Mouse (Mus musculus) mature B cell (primary cell): Measurements from ENCODE around the gene Trp63.

Experiments used
- in situ Hi-C: fragments of 300-500 bp; cut with MboI; formaldehyde crosslinking; loops from 2 replicates; pipeline ENCODE4 v1.14.3; 2019

Trp63 gene

DNA sequence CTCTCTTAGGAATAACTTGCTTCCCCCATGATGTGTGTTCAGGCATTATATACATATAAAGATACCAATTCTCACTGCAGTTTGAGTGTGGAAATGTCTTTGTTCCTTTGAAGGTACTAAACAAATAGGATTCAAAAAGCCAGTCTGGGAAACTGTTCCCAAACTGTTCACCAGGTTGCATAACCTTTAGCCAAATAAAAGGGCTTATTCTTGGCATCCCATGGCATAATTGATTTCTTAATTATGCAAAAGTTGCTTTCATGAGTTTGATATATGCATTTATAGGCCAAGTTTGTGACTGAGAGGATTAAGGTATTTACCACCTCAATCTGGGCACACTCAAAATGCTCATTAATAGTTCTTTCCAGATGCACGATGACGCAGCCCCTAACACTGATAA lies 192.1 kb downstream of the Trp63 start:
- in situ Hi-C loops, result no loop called here

DNA sequence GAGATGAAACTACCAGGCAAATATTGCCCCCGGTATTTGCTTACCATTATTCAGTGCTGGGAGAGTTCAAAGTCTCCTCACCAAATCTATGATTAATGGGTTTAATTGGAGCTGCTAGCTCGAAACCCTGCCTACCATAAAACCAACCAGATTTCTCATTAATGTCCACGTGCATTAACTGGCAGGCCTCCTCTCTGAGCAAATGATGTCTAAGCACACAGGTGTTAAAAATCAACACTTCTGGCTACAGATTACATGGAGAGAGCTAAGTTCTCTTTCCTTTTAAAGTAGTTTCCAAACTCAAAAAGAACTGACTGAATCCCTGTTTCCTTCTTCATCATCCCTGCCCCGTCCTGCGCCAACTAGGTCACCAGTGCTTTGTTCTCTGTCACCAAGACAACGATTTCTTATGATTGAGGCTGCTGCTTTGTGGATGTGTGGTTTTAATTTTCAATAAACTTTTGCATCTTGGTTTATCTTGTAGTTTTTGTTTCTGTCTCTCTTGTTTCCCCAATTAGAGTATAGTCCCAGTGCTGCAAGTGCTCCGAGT lies 193.9 kb downstream of the Trp63 start:
- in situ Hi-C loops, result no loop called here

DNA sequence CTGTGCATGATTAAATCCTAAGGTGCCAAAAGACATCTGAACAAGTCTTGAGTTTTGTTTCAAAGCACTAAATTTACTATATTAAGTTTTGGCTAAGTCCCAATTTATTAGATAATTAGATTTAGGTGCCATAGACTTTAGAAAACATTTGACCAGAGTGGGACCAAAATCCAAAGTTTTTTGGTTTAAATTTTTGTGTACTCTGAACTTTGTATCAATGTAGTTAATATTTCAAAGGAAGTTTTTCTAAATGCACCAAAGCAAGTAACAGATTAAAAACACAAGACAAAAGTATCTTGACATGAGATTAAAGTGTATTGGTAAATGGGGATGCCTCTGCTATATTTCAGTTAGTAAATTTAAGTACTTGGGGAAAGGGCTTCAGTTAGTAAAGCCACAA lies 194.6 kb downstream of the Trp63 start:
- in situ Hi-C loops, result no loop called here

DNA sequence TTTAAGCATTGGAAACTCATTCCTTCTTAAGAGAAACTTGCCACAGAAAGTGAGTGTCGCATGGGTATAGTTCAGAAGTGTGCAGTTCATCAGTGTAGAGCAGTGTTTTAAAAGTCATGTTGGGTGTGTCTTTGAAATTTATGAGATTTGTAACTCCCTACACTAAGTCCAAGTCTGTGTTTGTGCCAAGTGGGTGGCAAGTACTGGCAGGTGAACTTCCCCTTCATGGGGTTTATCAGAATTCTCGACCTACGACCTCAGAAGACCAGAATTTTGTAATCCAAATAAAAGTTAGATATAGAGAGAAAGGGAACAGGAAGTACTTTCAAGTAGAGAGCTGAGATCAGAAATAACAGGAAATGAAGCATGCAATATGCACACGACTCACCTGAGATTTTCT lies 215.5 kb downstream of the Trp63 start:
- in situ Hi-C loops, result no loop called here

DNA sequence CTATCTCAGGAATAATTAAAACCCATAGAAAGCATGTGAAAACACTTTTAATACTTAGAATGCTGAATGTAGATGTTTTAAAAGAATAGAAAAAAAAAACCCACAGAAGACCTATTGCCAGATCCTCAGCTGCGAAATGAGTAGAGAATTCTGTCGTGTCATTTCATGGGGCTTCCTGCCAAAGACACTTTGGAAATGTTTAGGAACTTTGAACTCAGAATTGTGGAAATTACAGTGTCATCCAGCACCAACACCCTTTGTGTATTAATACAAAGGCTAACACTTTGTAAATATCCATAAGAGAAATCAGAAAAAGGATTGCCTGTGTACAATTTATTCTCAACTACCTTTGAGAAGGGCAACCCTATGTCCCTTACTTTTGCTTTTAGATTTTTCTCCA lies 216.1 kb downstream of the Trp63 start:
- in situ Hi-C loops, result no loop called here

DNA sequence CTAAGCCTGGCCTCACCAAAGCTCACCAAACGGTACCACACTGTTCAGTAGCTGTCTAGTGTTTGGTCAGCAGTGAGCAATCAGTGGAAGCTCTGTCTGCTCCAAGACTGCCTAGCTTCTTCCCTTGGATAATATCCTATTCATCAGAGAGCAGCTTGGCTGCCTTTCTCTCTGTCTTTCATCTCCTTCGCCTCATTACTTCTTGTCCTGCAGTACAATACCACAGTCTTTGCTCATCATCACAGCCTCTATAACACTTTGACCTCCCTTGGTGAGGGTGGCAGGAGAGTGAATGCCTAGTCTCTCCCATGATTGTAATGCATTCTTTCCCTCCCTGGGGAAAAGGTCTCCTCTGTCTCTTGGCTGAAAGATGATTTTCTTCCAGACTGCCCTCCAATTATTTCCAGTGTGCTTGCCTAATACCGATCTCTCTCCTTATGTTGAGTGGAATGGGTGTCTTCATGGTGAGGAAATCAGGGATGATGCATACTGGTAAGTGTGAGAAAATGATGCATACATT lies 216.9 kb downstream of the Trp63 start:
- in situ Hi-C loops, result no loop called here

DNA sequence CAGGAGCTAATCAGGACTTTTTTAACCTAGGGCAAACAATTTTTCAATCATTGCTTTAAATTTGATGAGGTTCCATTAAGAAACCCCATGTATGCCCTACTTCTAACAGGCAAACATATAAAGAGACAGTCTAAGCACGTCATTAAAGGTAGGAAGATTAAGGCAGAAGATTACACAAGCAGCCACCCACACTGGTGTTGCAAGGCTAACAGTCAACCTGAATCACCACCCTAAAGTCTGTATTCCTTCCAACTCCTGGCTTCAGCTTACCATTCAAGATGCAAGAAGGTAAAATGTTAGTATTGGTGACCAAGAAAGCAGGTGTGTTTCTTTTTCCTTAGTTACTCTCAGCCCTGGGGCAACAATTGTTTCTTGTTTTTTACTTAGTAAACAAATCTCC lies 228.6 kb downstream of the Trp63 start:
- in situ Hi-C loops, result no loop called here

DNA sequence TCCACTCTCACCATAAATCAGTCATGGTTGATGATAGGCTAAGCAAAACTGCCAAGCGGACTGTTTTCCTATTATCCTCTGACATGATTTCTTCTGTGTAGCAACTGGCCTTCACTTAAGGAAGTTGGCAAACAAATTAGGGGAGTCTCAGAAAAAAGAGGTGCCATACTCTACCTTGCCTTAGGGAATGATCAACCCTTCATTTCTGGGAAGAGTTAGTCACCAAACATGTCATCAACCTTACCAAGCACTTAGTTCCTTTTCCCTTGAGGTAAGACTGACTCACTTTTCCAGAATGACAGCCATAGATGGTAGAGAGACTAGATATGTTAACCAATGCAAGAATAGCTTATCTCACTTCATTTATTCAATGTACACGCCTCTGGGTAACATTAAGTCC lies 250.6 kb downstream of the Trp63 start:
- in situ Hi-C loops, result no loop called here
